Mouse (Mus musculus) cerebellum, adult 18-20 months (tissue): ENCODE measurements around the gene Dennd4a.

Experiments used
- DNase-seq, 2 experiments: peaks; one replicate each; pipeline ENCODE4 v3.0.0; 2021

Gene Dennd4a

DNA sequence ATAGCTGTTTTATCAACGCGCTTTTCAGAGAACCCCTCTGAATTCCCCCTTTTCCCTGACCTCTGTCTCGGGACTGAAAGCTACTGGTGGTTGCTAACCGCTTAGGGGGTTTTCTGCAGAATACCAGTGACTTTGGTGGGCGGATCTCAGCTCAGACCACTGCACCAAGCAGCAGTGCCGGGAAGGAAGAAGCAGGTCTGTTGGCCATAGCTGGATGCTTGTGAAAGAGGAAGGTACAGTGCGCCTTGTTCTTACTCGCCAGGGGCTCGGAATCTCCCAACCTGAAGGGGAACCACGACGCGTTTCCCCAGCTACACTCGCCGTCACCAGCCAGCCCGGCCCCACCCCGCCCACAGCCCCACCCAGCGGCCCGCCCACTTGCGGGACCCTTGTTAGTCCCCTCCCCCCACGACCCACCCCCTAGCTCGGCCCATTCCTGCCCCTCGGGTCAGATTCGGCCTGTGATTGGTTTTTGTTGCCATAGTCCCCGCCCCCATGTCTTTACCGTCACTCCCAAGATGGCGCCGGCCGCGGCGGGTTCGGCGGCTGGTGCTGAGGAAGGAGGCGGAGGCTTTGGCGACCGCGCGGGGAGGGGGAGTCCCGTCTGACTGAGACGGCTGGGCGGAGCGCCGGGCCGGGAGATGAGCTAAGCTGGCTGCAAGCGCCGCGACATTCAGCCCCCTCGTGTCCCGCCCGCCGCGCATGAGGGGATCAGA, at the start of gene Dennd4a:
Dennd4a (plus strand) TSS at position 519 of the 716 bp plus-strand sequence.
- DNase-seq: peak; percentile 98

GRCm38 (mm10) chr9:64764824-64765223, 46.3 kb upstream of the Dennd4a start:
- no peak for DNase-seq

DNA sequence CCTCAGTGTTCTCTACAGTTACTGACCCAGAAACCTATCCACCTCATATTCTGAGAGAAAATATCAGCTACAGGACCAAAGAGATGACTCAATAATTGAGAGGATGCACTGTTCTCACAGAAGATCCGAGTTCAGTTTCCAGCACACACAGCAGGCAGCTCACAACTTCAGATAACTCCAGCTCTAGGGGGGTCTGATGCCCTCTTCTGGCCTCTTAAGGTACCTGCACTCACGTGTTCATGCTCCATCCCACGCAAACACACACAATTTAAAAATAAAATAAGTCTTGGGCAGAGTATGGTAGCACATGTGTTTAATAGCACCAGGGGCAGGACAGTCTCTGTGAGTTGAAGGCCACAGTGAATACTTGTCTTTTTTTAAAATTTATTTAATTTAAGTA, 45.0 kb upstream of the Dennd4a start:
- DNase-seq: no peak

DNA sequence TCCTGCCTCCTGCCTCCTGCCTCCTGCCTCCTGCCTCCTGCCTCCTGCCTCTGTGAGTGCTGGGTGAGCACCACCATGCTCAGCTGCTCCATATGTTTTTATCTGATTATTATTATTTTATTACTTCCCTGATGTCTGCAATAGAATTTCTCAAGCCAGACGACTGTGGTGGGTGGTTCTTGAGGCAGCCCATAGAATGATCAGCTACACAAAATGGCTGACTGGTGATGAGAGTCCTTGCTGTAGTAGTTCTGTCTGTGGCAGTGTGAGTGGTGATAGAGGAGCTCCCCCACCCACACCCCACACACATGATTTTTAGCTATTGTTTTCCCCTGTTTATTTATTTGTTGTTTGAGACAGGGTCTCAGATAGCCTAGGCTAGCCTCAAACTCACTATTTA, 43.3 kb upstream of the Dennd4a start:
- DNase-seq: no peak

- peak; percentile 42 to 57 for DNase-seq
These were observed 42.0 kb upstream of the Dennd4a start for GRCm38 (mm10) chr9:64769066-64769695.

DNA sequence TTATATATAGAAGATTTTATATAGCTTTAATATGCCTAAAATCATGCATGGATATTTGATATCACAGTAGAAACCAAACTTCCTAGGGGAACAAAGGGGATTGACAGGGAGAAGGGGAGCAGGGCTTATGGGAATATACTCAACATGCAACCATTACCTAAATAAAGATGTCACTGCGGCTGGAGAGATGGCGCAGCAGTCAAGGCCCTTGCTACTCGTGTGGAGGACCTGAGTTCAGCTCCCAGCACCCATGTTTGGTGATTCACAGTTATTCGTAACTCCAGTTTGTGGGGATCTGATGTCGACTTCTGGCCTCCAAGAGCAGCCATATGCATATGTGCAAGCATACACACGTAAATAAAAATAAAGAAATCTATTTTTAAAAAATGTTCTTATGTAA, 41.2 kb upstream of the Dennd4a start:
- no peak for DNase-seq

GRCm38 (mm10) chr9:64770411-64770849, 40.7 kb upstream of the Dennd4a start:
- no peak for DNase-seq

DNA sequence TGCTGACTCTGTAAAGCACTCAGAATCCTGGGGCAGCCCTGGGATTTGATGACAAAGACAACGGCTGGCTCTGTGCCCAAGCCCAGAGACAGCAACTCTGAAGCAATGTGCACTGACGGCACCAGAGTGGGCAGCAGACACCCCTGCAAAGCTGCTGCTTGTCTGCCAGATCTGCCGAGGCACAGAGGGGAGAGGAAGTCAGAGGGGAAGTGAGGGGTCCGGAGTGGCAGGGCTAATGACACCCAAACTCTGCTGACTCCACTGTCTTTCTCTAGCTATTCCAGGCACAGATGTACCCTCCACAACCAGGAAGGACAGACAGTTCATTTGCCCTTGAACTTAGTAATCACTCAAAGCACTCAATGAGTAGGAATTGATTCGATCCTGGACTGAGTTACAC, 39.9 kb upstream of the Dennd4a start:
- peak; percentile 5 to 16 for DNase-seq

GRCm38 (mm10) chr9:64773254-64773653, 37.9 kb upstream of the Dennd4a start:
- no peak for DNase-seq

- DNase-seq: peak; percentile 25 to 32
These were observed 37.2 kb upstream of the Dennd4a start for GRCm38 (mm10) chr9:64773936-64774335.

- DNase-seq: peak; percentile 46
These were observed 36.7 kb upstream of the Dennd4a start for GRCm38 (mm10) chr9:64774411-64774811.

GRCm38 (mm10) chr9:64774883-64775282, 36.3 kb upstream of the Dennd4a start:
- no peak for DNase-seq

- no peak for DNase-seq
These were observed 35.6 kb upstream of the Dennd4a start for GRCm38 (mm10) chr9:64775491-64775890.

- no peak for DNase-seq
These were observed 33.6 kb upstream of the Dennd4a start for GRCm38 (mm10) chr9:64777441-64777987.

DNA sequence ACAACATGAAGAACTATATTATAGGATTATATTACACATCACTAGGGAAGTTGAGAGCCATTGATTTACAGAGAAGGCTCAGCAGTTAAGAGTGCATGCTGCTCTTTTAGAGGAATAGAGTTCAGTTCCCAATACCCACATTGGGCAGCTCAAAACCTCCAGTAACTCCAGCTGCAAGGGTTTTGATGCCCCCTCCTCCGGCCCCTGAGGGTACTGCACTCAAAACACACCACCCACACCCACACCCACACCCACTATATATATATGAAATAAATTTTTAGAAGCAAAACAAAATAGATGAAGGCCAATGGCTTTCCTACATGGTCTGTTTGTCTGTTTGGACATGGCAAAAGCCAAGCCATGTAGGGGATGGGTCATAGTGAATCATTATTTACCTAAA, 33.0 kb upstream of the Dennd4a start:
- DNase-seq: no peak

- peak; percentile 41 to 43 for DNase-seq
These were observed 31.5 kb upstream of the Dennd4a start for GRCm38 (mm10) chr9:64779628-64780027.

DNA sequence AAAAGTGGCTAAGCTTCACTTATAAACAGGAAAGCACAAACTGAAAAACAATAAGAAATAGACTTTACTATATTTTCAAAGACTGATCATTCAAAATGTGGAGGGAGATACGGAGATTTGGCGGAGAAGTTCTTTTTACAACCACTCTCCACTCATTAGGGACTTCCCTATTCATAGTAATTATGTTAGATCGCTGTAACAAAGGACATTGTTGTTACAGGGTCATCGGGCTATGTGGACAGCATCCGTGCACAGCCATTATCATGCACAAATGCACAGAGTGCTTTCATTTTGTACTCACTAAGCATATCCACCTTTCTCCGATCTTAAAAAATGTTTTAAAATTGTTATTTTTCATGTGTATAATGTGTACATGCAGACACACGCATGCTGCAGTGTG, 27.6 kb upstream of the Dennd4a start:
- no peak for DNase-seq

- DNase-seq: peak; percentile 47 to 51
These were observed 26.3 kb upstream of the Dennd4a start for GRCm38 (mm10) chr9:64784841-64785240.

GRCm38 (mm10) chr9:64786216-64786905, 24.8 kb upstream of the Dennd4a start:
- no peak for DNase-seq

GRCm38 (mm10) chr9:64788070-64788469, 23.1 kb upstream of the Dennd4a start:
- DNase-seq: no peak

DNA sequence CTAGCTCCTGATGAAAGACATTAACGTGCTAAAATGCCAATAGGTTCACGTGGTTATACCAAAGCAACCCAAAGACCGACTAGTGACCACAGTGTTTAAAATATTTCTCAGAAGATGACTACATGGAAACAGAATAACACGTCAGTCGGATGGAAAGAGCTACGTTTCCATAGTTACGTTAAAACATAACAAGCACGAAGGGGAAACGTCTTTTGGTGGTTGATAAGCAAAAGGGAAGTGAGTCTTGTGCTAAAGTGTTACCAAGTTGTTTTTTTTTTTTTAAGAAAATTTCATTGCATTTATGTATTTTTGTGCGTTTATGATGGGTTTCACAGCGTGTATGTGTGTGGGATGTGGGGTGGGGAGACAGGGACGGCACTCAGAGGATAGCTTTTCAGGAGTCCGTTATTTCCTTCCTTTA, 21.8 kb upstream of the Dennd4a start:
- no peak for DNase-seq

DNA sequence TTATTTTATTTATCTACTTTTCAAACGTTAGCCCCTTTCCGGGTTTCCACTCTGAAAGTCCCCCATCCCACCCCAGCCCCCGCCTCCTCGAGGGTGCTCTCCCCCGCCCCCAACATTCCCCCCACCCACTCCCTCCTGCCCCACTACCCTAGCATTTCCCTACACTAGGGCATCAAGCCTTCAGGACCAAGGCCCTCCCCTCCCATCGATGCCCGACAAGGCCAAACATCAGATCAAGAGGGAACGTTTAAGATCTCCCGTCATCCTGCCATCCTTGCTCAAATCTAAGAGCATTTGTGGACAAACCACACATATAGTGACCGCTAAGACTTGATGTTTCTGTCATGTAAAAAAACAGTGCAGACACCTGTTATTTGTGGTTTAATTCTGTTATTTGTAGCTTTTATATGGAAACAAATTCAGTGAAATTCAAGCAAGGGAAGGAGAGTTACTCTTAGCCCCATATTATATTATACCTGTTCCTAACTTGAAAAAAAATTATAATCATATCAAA, 21.2 kb upstream of the Dennd4a start:
- DNase-seq: no peak
